Mouse (Mus musculus) layer of hippocampus, postnatal 36 days (tissue): Measurements from ENCODE around the gene Trove2. TPM values are rescaled to one million over a fixed set of nuclear protein-coding genes. Genes with fewer than 3 reads are reported as not detected.
A peak's percentile ranks its signal among the peaks of the same experiment; 100 is the strongest.

Source experiments
- DNase-seq, 2 experiments: peaks; one replicate each; pipeline ENCODE4 v3.0.0; 2022
- total RNA-seq, 2 experiments: library from RNA; stranded (reverse); gene quantifications; 2 replicates each; pipeline ENCODE4 v1.2.3; 2021

Trove2 gene
- total RNA-seq = 10 to 100 TPM; 32.0 to 32.4 TPM

DNA sequence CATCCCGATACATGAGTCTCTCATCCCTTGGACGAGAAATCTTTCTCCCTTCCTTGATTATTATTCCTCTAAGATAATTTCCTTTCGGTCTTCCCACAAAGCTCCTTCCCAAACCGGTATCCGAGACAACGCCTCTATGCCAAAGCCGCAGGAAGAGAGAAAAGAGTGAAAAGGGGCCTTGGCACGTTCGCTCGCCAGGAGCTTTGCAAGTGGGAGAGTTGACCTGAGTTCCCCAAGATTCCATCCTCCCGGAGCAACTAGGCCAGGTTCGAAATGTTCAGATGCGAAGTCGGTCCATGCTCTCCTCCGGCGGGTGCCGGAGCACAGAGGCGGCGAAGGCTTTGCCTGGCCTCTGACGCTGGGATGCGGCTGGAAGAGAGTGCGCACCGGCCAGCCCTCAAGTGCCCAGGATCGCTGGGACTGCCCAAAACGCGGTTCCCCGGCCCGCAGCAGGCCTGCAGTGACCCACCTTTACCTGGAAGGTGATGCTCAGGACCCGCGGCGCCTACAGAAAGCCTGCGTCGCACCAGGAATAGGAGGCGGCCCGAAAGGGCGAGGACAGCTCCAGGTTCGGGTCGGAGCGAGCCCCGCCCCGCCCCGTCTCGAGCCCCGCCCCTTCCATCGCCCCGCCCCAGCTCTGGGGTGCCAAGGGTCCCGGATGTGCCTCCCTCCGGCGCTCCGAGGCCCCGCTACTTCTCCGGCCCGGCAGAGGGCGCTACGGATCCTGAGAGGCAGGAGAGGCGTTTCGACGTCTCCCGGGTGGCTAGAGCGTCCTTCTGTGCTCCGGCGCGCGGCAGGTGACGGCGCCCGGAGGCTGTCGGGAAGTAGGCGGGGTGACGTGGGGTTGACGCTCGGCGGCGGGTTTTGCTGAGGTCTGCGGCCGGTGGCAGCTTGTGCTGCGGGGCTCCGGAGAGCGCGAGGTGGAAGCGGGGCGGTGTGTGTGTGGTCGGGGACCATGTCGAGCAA lies at the start of gene Trove2, which contains the start of gene Uchl5:
Gene Trove2 (minus strand): TSS at position 623 of the 966 bp plus-strand sequence.
Gene Uchl5 (plus strand): TSS at position 827 of the 966 bp plus-strand sequence.
- peak; percentile 98 for DNase-seq

DNA sequence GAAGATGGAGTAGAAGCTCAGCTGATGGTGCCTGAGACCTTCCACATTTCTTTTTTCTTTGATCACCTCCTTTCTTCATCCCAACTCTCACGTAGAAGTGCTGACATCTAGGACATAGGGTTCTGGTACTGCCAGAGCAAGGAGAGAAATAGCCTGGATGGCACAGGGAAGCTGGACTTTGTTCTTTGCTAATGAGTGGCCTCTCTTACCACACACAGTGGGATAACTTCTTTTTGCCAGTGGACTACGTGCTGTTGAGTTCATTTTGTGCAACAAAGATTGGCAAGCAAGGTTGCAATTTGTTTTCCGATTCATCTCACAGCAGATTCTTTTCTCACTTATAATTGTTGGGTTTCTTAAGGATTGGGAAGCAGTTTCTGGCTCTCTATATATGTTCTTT lies 45.8 kb upstream of the Trove2 start:
- DNase-seq = no peak

DNA sequence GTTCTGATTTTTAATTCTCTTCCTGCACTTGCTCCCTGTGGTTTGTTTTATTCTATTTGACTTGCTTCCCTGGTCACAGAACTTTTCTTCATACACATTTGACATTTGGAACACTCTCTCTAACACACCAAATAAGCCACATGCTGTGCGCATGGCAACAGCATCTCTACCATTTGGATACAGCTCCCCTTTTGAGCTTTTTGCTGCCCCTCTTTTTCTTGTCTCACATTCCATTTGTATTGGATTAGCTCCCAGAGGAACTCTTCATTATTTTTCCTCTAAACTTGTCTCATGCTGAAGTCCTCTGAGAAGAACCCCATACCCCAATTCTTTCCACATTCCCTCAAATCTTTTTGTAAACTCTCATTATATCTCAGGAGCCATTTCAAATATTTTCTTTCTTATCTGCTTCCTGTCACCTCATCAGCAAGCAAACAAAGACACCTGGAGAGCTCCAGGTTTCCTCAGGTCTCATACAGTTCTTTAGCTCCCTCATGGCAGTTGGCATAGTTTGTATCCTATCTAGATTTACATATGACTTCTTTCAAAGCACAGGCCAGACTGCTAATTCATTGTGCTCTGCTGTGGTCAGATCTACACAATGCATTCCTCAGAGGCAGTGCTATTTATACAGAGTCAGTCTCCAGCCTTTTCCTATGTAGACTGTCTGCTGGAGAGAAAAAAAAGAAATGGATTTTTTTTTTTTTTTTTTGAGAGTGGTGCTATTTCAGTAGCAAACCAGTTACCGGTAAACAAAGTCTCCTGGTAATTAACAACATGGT lies 43.4 kb upstream of the Trove2 start:
- DNase-seq = no peak

DNA sequence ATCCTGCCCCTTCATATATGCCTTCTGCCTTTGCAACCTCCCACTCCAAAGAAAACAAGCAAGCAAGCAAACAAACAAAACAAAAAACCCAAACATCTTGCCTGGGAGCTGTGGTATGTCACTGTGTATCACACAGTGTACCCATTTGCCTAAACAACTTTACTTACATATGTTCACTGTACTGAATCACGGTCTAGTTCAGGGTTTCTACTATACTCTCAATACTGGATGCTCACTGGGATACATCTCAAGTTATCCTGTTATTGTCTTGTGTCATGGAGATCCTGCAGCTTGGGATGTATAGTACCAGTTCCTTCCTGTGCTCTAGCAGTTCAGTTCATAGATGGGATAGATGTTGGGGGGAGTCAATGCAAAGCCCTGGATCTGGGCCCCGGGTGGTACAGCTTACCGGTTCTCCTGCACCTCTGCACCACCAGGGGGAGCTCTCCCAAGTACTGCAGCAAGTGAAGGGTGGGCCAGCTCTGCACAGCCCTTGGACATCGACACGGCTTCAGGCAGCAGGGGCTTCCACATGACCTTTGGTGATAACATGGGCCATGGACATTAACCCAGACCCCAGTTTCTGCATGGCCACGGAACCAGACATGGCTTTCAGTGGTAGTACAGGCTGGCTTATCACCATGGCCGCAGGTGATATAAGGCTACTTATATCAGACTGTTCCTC lies 37.0 kb upstream of the Trove2 start:
- DNase-seq = peak; percentile 55 to 64

DNA sequence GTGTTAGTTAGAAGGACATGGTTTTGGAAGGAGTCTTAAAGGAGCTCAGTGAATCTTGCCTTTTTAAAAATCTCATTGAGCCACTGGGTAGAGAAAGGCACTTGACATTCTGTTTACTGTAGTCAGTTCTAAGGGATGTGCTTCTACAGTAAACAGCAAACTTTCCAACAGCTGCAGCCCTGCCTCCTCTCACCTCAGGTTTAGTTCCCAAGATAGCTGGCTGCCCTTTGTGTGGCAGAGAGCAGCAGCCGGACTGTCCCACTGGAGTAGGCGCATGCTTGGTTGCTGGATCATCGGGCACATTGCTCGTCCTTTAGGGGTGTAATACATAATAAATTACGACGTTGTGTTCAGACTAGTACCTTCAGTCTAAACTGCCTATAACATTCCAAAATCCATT lies 32.2 kb upstream of the Trove2 start:
- DNase-seq = no peak

DNA sequence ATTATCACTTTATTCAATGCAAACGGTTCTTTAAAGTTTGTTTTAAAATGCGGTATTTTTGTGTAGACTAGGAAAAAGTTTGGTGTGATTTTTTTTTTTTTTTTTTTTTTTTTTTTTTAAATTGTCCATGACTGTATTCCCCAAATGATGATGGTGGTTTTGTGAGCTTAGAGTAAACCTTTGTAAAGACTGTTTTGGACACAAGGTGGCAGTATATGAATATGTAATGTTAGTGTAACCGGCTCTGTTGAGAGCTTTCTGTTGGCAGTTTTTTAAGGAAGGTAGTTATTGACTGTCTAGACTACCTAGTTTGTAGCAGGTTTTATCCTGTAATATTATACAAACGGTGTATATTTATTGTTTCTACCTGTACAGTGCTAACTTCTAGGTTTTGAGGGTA lies 26.7 kb upstream of the Trove2 start:
- DNase-seq = no peak

DNA sequence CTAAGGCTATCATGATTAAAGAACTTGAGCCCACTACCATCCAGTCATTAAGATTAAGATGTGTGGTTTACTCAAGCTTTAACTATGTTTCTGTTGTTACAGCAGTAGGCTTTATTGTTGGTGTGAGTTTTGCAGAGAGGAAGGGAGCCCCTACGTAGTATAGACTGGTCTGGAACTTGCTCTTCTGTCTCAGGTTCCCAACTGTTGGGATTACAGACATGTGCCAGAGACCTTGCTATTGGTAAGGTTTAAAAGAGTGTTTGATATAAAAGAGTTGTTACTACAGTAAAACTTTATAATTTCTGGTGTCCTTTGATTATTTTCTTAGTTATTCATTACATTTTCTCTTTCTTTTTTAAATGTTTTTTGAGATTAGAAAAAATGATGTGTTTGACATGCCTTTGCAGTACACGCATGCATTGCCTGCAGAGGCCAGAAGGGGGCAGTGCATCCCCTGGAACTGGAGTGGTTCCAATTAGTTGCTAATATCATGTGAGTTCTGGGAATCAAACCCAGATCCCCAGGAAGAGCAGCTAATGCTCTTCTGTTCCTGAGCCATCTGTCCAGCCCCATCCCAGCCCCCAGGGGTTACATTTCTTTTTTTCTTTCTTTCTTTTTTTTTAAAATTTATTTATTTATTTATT lies 11.8 kb upstream of the Trove2 start:
- no peak for DNase-seq

DNA sequence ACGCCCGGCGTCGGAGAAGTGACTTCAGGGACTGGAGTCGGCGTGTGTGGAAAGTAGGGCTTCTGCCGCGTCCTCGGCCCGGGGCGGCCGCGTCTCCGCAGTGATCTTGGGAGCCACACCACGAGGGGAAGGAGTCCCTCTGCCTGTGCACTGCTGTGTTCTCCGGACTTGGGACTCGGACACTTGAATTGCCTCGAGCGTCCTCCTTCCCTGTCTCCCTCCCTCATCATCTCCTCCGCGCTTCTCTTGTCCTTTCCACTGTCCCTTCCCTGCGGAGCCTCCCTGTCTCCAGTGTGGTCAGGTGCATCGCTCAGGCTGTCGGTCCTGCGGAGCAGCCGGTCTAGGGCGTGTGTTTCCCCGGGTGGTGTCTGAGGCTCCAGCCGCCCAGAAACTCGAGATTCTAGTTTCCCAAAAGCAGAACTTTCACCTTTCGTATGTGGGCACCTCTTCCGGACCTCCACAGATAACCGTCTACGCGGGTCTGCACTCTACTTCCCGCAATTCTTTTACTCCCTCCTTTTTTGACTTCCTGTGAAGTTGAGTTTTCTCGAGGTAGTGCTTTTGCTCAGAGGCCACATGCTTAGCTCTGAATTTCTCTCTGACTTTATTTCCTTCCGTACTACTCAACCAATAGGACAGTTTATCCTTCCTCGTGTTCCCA lies 820 bp upstream of the Trove2 start:
- DNase-seq = peak; percentile 8 to 26

DNA sequence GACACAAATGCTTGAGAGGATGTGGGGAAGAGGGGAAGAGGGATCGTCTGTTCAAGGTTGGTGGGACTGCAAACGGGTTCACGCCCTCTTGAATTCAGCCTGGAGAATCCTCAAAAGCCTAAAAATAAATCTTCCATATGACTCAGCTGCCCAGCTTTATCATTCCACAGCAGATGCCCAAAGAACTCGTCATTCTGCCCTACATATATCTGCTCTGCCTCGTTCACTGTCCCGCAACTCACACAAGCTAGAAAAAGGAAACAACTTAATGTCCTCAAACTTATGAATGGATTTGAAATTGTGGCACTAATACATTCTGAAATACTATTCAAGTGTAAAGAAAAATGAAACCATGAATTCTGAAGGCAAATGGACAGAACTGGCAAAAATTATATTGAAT lies 3.0 kb downstream of the Trove2 start:
- DNase-seq = no peak

DNA sequence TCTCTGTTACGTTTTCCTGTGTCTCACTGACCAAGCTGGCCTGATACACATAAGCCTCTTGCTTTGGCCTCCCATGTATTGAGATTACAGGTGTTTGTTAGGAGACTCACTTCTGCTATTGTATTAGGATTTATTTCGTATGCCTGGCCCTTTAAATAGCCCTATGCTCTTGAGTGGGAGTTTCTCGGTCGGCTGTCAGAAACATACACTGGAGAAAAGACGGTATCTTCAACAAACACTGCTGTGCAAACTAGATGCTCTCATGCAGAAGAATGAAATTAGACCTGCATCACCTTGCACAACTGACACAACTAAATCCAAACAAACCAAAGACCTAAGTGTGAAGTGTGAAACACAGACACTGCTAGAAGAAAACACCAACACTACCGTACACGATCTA lies 3.8 kb downstream of the Trove2 start:
- DNase-seq = no peak

DNA sequence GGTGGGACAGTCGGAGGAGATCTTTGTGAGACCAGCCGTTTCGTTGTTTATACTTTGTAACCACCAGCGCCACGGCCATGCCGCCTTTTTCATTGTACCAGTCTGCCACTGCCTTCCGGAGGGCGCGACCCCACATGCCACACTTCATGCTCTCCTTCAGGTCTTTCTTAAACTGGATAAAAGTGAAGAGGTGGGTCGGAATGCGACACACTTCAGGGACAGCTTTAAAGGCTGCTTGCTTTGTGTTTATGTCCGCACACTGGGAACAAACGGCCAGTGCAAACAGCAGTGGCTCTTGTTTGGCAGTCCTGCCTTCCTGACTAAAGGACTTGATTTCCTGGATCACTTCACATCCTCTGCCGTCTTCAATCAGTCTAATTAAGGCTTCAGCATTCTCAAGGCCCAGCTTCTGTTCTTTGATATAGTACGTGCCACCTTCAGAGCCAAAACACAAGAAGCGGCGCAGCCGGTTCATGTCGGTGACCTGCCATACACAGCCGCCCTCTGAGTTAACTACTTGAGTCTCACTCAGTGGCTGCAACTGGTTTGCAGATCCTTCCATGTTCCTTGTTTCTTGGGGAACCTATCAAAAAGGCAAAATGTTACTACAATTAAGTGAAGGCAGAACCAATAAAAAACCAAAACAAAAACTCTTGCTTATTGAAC lies 6.3 kb downstream of the Trove2 start:
- no peak for DNase-seq

DNA sequence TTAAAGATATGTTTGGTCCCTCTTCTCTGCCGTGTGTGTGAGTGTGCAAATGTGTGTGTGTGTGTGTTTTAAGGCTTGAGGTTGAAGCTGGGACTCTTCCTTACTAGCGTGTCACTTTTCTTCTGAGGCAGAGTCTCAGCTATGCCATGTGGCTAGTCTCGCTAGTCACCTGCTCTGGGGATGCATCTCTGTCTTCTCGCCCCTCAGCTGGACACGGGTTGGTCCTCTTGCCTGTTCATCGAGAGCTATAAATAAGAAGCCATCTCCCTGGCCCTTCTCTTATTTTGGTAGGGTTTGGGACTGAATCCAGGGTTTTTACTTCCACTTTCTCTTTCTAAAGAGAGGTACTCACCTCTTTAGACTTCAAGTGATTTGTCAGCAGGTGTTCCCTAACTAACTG lies 10.6 kb downstream of the Trove2 start:
- DNase-seq = no peak

DNA sequence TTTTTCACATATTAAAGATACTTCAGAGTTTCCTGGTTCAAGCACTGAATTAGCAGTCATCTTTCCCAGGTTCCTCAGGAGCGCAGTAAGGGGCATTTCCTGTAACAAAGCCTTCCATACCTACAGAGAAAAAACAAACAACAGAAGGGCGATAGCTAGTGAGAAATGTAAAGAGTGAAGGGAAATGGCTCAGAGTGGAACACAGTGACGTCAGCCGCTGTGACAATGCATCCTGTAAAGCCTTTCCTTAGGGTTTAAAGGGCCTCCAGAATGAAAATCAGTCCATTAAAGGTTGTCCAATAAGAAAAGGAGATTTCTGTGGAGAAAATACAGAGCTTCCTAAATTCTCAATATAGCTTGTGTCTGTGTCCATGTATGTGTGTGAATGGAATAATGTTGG lies 11.1 kb downstream of the Trove2 start:
- DNase-seq = no peak

DNA sequence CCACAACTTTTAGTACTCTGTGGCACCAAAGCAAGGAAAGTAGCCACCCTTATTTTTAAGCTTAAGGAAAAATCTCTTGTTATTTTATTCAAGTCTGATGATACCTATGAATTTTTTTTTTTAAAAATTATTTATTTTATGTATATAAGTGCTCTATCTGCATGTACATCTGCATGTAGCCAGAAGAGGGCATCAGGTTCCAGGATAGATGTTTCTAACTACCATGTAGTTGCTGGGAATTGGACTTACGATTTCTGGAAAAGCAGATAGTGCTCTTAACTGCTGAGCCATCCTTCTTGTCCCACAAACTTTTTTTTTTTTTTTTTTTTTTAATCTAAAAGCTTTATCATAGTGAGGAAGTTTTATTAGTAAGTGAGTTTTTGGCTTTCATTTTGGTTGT lies 12.4 kb downstream of the Trove2 start:
- DNase-seq = no peak

DNA sequence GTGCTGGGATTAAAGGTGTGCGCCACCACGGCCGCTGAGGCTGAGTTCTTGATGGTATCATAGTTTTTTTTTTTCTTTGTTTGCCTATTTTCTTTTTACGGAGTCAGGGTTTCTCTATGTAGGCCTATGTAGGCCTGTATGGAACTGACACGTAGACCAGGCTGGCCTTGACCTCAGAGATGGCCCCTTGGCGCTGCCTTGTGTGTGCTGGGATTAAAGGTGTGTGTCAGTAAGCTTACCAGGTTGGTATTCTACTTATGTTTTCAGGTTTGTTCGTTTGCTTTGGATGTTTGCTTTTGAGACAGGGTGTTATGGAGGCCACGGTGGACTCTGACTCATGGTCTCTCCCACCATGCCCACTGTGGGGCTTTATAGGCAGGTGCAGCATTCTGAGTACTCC lies 14.7 kb downstream of the Trove2 start:
- DNase-seq = no peak

DNA sequence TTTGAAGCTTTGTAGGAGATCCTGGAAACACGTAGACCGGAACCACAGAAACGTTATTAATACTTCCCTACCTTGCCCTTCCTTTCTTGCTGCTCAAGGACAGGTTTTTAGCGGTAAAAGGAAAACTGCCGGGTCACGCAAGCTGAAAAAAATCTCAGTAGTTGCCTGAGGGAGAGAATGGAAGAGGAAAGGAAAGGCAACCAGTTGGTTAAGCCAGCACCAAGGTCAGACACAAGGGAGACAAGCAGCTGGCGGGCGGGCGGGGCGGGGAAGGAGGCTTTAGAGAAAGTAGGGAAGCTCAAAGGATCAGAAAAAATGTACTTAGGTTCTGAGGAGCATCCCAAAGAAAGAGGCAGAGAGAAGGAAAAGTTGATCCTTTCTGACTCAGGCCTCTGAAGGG lies 31.0 kb downstream of the Trove2 start:
- DNase-seq = no peak

DNA sequence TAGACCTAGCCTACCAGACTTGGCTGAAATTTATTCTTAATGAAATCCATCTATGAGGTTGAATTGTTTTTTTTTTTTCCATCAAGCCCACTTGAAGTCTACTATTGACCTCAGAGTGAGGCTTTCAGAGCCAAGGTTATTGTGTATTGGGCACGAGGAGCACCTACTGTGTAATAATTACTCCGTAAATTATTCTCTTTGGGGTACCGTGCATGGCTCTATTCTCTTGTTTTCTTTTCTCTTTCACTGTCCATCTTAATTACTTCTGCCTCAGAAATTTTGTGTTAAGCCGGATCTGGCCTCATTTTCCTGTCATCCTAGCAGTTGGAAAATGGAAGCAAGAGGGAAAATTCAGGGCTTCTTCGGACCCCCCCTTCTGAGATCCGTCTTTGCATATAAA lies 34.7 kb downstream of the Trove2 start:
- no peak for DNase-seq

DNA sequence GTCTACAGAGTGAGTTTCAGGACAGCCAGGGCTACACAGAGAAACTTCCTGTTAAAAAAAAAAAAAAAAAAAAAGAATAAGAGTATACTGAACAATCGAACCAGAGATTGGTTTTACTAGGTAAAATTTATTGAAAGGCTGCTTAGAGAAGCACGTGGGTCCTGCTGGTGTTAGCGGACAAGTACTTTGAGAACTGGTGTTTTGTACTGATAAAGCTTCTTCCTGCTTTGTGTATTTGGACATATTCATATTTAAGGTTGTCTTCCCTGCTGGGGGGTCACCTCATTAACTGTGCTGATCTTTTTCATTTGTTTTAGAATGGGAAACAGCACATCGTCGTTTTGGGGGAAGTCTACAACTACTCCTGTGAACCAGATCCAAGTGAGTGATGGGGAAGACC lies 35.5 kb downstream of the Trove2 start:
- no peak for DNase-seq

DNA sequence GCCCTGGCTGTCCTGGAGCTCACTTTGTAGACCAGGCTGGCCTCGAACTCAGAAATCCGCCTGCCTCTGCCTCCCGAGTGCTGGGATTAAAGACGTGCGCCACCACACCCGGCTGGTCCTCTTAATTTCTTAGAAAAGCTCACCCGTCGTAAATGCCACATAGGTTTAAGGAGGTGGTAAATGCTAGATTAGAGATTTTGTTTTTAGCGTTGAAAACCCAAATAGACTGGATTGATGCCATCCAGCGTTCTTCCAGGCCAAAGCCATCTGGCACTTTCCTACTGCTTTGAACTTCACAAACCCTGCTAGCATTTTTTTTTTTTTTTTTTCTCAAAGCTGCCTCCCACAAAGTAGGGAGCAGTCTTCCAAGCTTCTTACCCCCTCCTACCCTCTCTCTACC lies 36.3 kb downstream of the Trove2 start:
- DNase-seq = peak; percentile 7 to 18

DNA sequence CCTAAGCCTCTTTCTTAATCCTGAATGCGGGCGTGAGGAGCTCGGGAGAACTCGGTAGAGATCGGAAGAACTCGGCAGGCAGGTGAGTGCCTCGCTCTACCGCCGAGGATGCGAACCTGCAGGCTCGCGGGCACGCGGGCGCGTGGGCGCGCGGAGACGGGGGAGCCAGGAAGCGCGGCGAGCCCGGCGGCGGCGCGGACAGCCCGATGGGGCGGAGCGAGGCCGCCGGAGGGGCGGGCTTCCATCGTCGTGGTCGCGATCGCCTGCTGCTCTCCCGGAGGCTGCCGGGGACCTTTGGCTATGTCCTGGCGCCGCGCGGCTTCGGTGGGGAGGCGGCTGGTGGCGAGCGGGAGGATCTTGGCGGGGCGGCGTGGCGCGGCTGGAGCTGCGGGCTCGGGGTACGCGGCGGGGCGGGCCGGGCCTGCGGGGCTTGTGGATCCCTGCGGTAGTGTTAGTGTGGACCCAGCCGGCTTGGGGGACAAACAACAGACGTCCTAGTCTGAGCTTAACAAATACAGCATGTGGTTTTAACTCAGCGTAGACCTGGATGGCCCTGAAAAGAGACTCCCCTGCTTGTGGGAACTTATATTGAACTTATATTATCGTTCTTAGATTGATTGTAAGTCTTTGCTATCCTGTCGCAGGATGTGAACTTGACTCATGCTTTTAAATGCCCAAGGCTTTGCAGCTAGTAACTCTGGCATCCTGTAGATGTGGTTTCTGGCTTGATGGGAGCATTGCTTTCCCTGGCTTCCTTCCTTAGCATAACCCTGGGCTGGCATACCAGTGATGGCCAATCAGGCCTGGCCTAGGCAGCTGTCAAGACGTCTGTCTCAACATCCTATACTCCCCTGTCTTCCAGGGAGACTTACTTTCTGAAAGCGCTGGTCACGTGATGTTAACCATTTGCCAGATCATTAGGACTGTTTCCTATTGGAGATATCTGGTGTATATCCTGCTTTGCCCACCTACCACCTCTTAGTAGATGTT lies 37.2 kb downstream of the Trove2 start:
- DNase-seq = peak; percentile 86 to 87
